Mouse (Mus musculus) heart, embryonic 11.5 days (tissue): ENCODE data around the gene Avp. TPM values are rescaled to one million over a fixed set of nuclear protein-coding genes. Genes with fewer than 3 reads are reported as not detected.

ENCODE experiments used
- ATAC-seq: fragments of 200-750 bp; cut with Nextera tagmentation; replicated peaks from 2 replicates; pipeline ENCODE4 v1.8.0; 2017; ENCODE audit warnings: moderate library complexity; ENCODE audit not compliant: insufficient number of reproducible peaks, low FRiP score, low TSS enrichment
- H3K27ac ChIP-seq: fragments of 300-500 bp; sonication (generic); 2 replicates; pipeline ENCODE4 v1.5.1; 2014; ENCODE audit warnings: mild to moderate bottlenecking, low read depth, low read length
- H3K27me3 ChIP-seq: fragments of 300-500 bp; sonication (generic); 2 replicates; pipeline ENCODE4 v1.6.1; 2014; ENCODE audit warnings: mild to moderate bottlenecking, low read length, mixed read lengths; ENCODE audit not compliant: control insufficient read depth, insufficient read depth
- H3K36me3 ChIP-seq: fragments of 300-500 bp; sonication (generic); 2 replicates; pipeline ENCODE4 v1.6.1; 2014; ENCODE audit warnings: mild to moderate bottlenecking, low read length, moderate library complexity, mixed read lengths; ENCODE audit not compliant: control insufficient read depth, insufficient read depth
- H3K4me1 ChIP-seq: fragments of 300-500 bp; sonication (generic); 2 replicates; pipeline ENCODE4 v1.6.1; 2014; ENCODE audit warnings: low read length; ENCODE audit not compliant: control insufficient read depth, insufficient read depth
- H3K4me2 ChIP-seq: fragments of 300-500 bp; sonication (generic); 2 replicates; pipeline ENCODE4 v1.6.1; 2014; ENCODE audit warnings: mild to moderate bottlenecking, moderate library complexity
- H3K4me3 ChIP-seq: fragments of 300-500 bp; sonication (generic); 2 replicates; pipeline ENCODE4 v1.5.1; 2014; ENCODE audit warnings: low read depth, low read length
- H3K9ac ChIP-seq: fragments of 300-500 bp; sonication (generic); 2 replicates; pipeline ENCODE4 v1.6.1; 2014; ENCODE audit warnings: mild to moderate bottlenecking, low read depth, low read length, moderate library complexity
- H3K9me3 ChIP-seq: fragments of 300-500 bp; sonication (generic); replicated peaks from 2 replicates; pipeline ENCODE4 v1.6.1; 2016; ENCODE audit warnings: low read length; ENCODE audit not compliant: control insufficient read depth
- WGBS: fragments of 180-500 bp; shearing (Covaris S2); extraction: QIAGEN DNeasy Blood & Tissue Kit; methylation state at CpG from one replicate; pipeline ENCODE4 v1.1.7; 2014; ENCODE audit not compliant: insufficient replicate concordance; 5-methylcytosine and 5-hydroxymethylcytosine counted together
- polyA plus RNA-seq: library from polyadenylated mRNA; unstranded; fragments of >200 nt; fragmentation: Nextera tagmentation; extraction: Ambion mirVana; gene quantifications from 2 replicates; pipeline ENCODE4 v1.2.1, GENCODE M21; 2014

The Avp gene
- polyA plus RNA-seq, 1 experiment from 2014 or later: 1.3 TPM

- H3K9me3 ChIP-seq: no peaks in the 10 kb centered on the region
- H3K4me3 ChIP-seq: no peak overlapping the region
- peaks cover 8% of the 10 kb centered on the region; the same call in 1 of the 2 replicates for H3K36me3 ChIP-seq
- no peak overlapping the region for H3K27ac ChIP-seq
- no peak overlapping the region for H3K4me2 ChIP-seq
- H3K27me3 ChIP-seq: no peaks in the 10 kb centered on the region
- H3K4me1 ChIP-seq: no peaks in the 10 kb centered on the region
- no peak overlapping the region for H3K9ac ChIP-seq
- ATAC-seq: no peak
- 38% methylated on average over 1 of the region's 1 CpGs for WGBS
These were observed 15.3 kb upstream of the Avp start for GRCm38 (mm10) chr2:130597601-130598010.

GRCm38 (mm10) chr2:130595596-130595995 lies 13.2 kb upstream of the Avp start:
- no peak overlapping the region for H3K4me3 ChIP-seq
- no peak overlapping the region for H3K4me2 ChIP-seq
- H3K27ac ChIP-seq: no peak overlapping the region
- 63% methylated on average over 1 of the region's 1 CpGs for WGBS
- H3K4me1 ChIP-seq: no peaks in the 10 kb centered on the region
- H3K36me3 ChIP-seq: peaks cover 8% of the 10 kb centered on the region; the same call in 1 of the 2 replicates
- no peaks in the 10 kb centered on the region for H3K9me3 ChIP-seq
- ATAC-seq: no peak
- no peak overlapping the region for H3K9ac ChIP-seq
- no peaks in the 10 kb centered on the region for H3K27me3 ChIP-seq

- Histone ChIP-seq H3K27me3 (no peaks in the 10 kb centered on the region), H3K27ac (no peak overlapping the region), H3K4me1 (no peaks in the 10 kb centered on the region), H3K36me3 (peaks cover 2% of the 10 kb centered on the region; the same call in 1 of the 2 replicates), H3K4me3 (no peak overlapping the region), H3K9me3 (no peaks in the 10 kb centered on the region), H3K9ac (no peak overlapping the region), H3K4me2 (no peak overlapping the region)
- 95% methylated on average over 2 of the region's 2 CpGs for WGBS
- ATAC-seq: no peak
These were observed 8.7 kb upstream of the Avp start for GRCm38 (mm10) chr2:130591016-130591415.

GRCm38 (mm10) chr2:130589761-130590160 lies 7.4 kb upstream of the Avp start:
- Histone ChIP-seq H3K9ac (no peak overlapping the region), H3K4me1 (no peaks in the 10 kb centered on the region), H3K36me3 (peaks cover 2% of the 10 kb centered on the region; the same call in 1 of the 2 replicates), H3K9me3 (no peaks in the 10 kb centered on the region), H3K27ac (no peak overlapping the region), H3K4me3 (no peak overlapping the region), H3K4me2 (no peak overlapping the region), H3K27me3 (no peaks in the 10 kb centered on the region)
- WGBS: 94% methylated on average over 2 of the region's 2 CpGs
- ATAC-seq: no peak

- no peak overlapping the region for H3K9ac ChIP-seq
- no peak overlapping the region for H3K4me3 ChIP-seq
- no peak overlapping the region for H3K27ac ChIP-seq
- H3K4me2 ChIP-seq: no peak overlapping the region
- ATAC-seq: no peak
- WGBS: 72% methylated on average over 4 of the region's 4 CpGs
- no peaks in the 10 kb centered on the region for H3K4me1 ChIP-seq
- no peaks in the 10 kb centered on the region for H3K9me3 ChIP-seq
- peaks cover 2% of the 10 kb centered on the region; the same call in 1 of the 2 replicates for H3K36me3 ChIP-seq
- no peaks in the 10 kb centered on the region for H3K27me3 ChIP-seq
These were observed 6.8 kb upstream of the Avp start for GRCm38 (mm10) chr2:130589157-130589556.

- Histone ChIP-seq H3K27ac (no peak overlapping the region), H3K36me3 (peaks cover under 1% of the 10 kb centered on the region; the same call in 1 of the 2 replicates), H3K27me3 (no peaks in the 10 kb centered on the region), H3K4me1 (no peaks in the 10 kb centered on the region), H3K9ac (no peak overlapping the region), H3K4me3 (no peak overlapping the region), H3K9me3 (no peaks in the 10 kb centered on the region), H3K4me2 (no peak overlapping the region)
- WGBS: 43% methylated on average over 2 of the region's 2 CpGs
- ATAC-seq: no peak
These were observed 6.0 kb upstream of the Avp start for GRCm38 (mm10) chr2:130588373-130588772.

GRCm38 (mm10) chr2:130586016-130586415 lies 3.7 kb upstream of the Avp start:
- peaks cover 18% of the 10 kb centered on the region for H3K27me3 ChIP-seq
- no peaks in the 10 kb centered on the region for H3K36me3 ChIP-seq
- no peak overlapping the region for H3K9ac ChIP-seq
- H3K4me1 ChIP-seq: peaks cover 6% of the 10 kb centered on the region; the same call in 1 of the 2 replicates
- ATAC-seq: no peak
- 79% methylated on average over 6 of the region's 6 CpGs for WGBS
- H3K9me3 ChIP-seq: no peaks in the 10 kb centered on the region
- no peak overlapping the region for H3K4me3 ChIP-seq
- H3K27ac ChIP-seq: no peak overlapping the region
- H3K4me2 ChIP-seq: no peak overlapping the region

- peaks cover 9% of the 10 kb centered on the region for H3K4me1 ChIP-seq
- no peak overlapping the region for H3K9ac ChIP-seq
- WGBS: 61% methylated on average over 10 of the region's 10 CpGs
- H3K27ac ChIP-seq: no peak overlapping the region
- no peak overlapping the region for H3K4me2 ChIP-seq
- no peaks in the 10 kb centered on the region for H3K9me3 ChIP-seq
- peaks cover 37% of the 10 kb centered on the region for H3K27me3 ChIP-seq
- no peaks in the 10 kb centered on the region for H3K36me3 ChIP-seq
- no peak overlapping the region for H3K4me3 ChIP-seq
- ATAC-seq: no peak
These were observed 1.7 kb upstream of the Avp start for GRCm38 (mm10) chr2:130583902-130584560.

GRCm38 (mm10) chr2:130581201-130581600 lies 1.2 kb downstream of the Avp start:
- Histone ChIP-seq H3K27me3 (peaks cover 63% of the 10 kb centered on the region), H3K27ac (no peak overlapping the region), H3K36me3 (no peaks in the 10 kb centered on the region), H3K4me1 (peaks cover 9% of the 10 kb centered on the region), H3K4me3 (peak overlapping the region; percentile 36), H3K9me3 (no peaks in the 10 kb centered on the region), H3K4me2 (peak overlapping the region; percentile 63), H3K9ac (no peak overlapping the region)
- ATAC-seq: no peak
- WGBS: 3% methylated on average over 15 of the region's 16 CpGs
